Mouse (Mus musculus) kidney, postnatal 0 days (tissue): ENCODE results near the gene Shc1. TPM values are rescaled to one million over a fixed set of nuclear protein-coding genes. Genes with fewer than 3 reads are reported as not detected.
"Not testable (repeated sequence)": the region's sequence is repeated elsewhere in the genome, so short reads cannot be mapped to it uniquely, and the experiment has no call there.

Source experiments
- ATAC-seq: fragments of 200-750 bp; cut with Nextera tagmentation; replicated peaks from 2 replicates; pipeline ENCODE4 v1.8.0; 2017; ENCODE audit warnings: low read depth, moderate number of reproducible peaks, moderate TSS enrichment, moderate library complexity; ENCODE audit not compliant: low FRiP score
- DNase-seq: peaks from one replicate; pipeline ENCODE4 v3.0.0-alpha.2; 2016; ENCODE audit warnings: low spot score
- H3K27ac ChIP-seq: fragments of 300-500 bp; sonication (generic); 2 replicates; pipeline ENCODE4 v1.5.1; 2014; ENCODE audit warnings: mild to moderate bottlenecking
- H3K27me3 ChIP-seq: fragments of 300-500 bp; sonication (generic); 2 replicates; pipeline ENCODE4 v1.6.1; 2014; ENCODE audit warnings: low read length, mixed read lengths; ENCODE audit not compliant: insufficient read depth
- H3K36me3 ChIP-seq: fragments of 300-500 bp; sonication (generic); 2 replicates; pipeline ENCODE4 v1.6.1; 2014; ENCODE audit warnings: low read length, mixed read lengths; ENCODE audit not compliant: insufficient read depth
- H3K4me1 ChIP-seq: fragments of 300-500 bp; sonication (generic); replicated peaks from 2 replicates; pipeline ENCODE4 v1.6.1; 2014; ENCODE audit warnings: antibody characterized with exemption, low read length, mixed read lengths; ENCODE audit not compliant: insufficient read depth
- H3K4me2 ChIP-seq: fragments of 300-500 bp; sonication (generic); 2 replicates; pipeline ENCODE4 v1.6.1; 2014; ENCODE audit warnings: mild to moderate bottlenecking, low read length, moderate library complexity, mixed read lengths
- H3K4me3 ChIP-seq: fragments of 300-500 bp; sonication (generic); replicated peaks from 2 replicates; pipeline ENCODE4 v1.5.1; 2014; ENCODE audit warnings: low read depth, low read length
- H3K9ac ChIP-seq: fragments of 300-500 bp; sonication (generic); 2 replicates; pipeline ENCODE4 v1.6.1; 2014; ENCODE audit warnings: low read depth, low read length
- H3K9me3 ChIP-seq: fragments of 300-500 bp; sonication (generic); replicated peaks from 2 replicates; pipeline ENCODE4 v1.6.1; 2016; ENCODE audit warnings: low read length, inconsistent platforms, mixed read lengths
- CTCF ChIP-seq: IDR thresholded peaks from 2 replicates; pipeline ENCODE4 v1.5.1; 2016; ENCODE audit warnings: antibody characterized with exemption, low read depth, mild to moderate bottlenecking, moderate library complexity
- WGBS: fragments of 180-500 bp; shearing (Covaris S2); extraction: QIAGEN DNeasy Blood & Tissue Kit; methylation state at CpG from one replicate; pipeline ENCODE4 v1.1.7; 2014; 5-methylcytosine and 5-hydroxymethylcytosine counted together
- polyA plus RNA-seq: library from polyadenylated mRNA; unstranded; fragments of >200 nt; fragmentation: Nextera tagmentation; extraction: Ambion mirVana; gene quantifications from 2 replicates; pipeline ENCODE4 v1.2.1, GENCODE M21; 2015

Shc1 gene
- polyA plus RNA-seq, 1 experiment from 2014 or later: 73.2 TPM

GRCm38 (mm10) chr3:89424416-89425140, 6.3 kb downstream of the Shc1 start:
- TF ChIP-seq CTCF: no peak
- ATAC-seq (0 out of 2 replicates have a peak, but pooled peaks have one; percentile 11), DNase-seq (peak; percentile 41)
- Histone ChIP-seq H3K4me1 (peaks cover 22% of the 10 kb centered on the region), H3K27me3 (no peaks in the 10 kb centered on the region), H3K36me3 (peaks cover 19% of the 10 kb centered on the region), H3K4me2 (no peak overlapping the region), H3K9ac (no peak overlapping the region), H3K9me3 (no peaks in the 10 kb centered on the region), H3K4me3 (no peak overlapping the region), H3K27ac (no peak overlapping the region)
- WGBS: 61% methylated on average over 5 of the region's 5 CpGs

- 71% methylated on average over 5 of the region's 5 CpGs for whole genome bisulfite sequencing
- H3K4me3 ChIP-seq: no peak overlapping the region
- no peak overlapping the region for H3K4me2 ChIP-seq
- DNase-seq (no peak), ATAC-seq (no peak)
- H3K36me3 ChIP-seq: peaks cover 19% of the 10 kb centered on the region
- H3K9me3 ChIP-seq: no peaks in the 10 kb centered on the region
- H3K27me3 ChIP-seq: no peaks in the 10 kb centered on the region
- H3K4me1 ChIP-seq: peaks cover 19% of the 10 kb centered on the region
- TF ChIP-seq CTCF: no peak
- H3K27ac ChIP-seq: no peak overlapping the region
- no peak overlapping the region for H3K9ac ChIP-seq
Observed at GRCm38 (mm10) chr3:89425141-89425525, 6.9 kb downstream of the Shc1 start.

- DNase-seq (no peak), ATAC-seq (no peak)
- Histone ChIP-seq H3K27me3 (no peaks in the 10 kb centered on the region), H3K4me2 (no peak overlapping the region), H3K27ac (no peak overlapping the region), H3K9ac (no peak overlapping the region), H3K9me3 (no peaks in the 10 kb centered on the region), H3K4me1 (peaks cover 13% of the 10 kb centered on the region), H3K4me3 (no peak overlapping the region), H3K36me3 (peaks cover 19% of the 10 kb centered on the region)
- 90% methylated on average over 4 of the region's 4 CpGs for WGBS
- no peak for TF ChIP-seq CTCF
Observed at GRCm38 (mm10) chr3:89425876-89426275, 7.6 kb downstream of the Shc1 start.

GRCm38 (mm10) chr3:89429021-89429420, 10.8 kb downstream of the Shc1 start:
- not testable (repeated sequence) for ATAC-seq, H3K27me3 ChIP-seq, H3K27ac ChIP-seq, DNase-seq, H3K4me2 ChIP-seq, H3K4me3 ChIP-seq, H3K4me1 ChIP-seq, H3K9me3 ChIP-seq, H3K9ac ChIP-seq
- 81% methylated on average over 6 of the region's 7 CpGs for WGBS
- H3K36me3 ChIP-seq: peaks cover 31% of the 10 kb centered on the region

- H3K4me1 ChIP-seq: peaks cover 7% of the 10 kb centered on the region
- peaks cover 30% of the 10 kb centered on the region for H3K36me3 ChIP-seq
- TF ChIP-seq CTCF: no peak; the same call in 1 of the 2 replicates
- DNase-seq (peak; percentile 98), ATAC-seq (peak; percentile 97)
- peak within 1 kb of the TSS; percentile 85 for H3K27ac ChIP-seq
- peak within 1 kb of the TSS; percentile 79 for H3K9ac ChIP-seq
- no peaks in the 10 kb centered on the region for H3K9me3 ChIP-seq
- peak within 1 kb of the TSS; percentile 81 for H3K4me3 ChIP-seq
- peak within 1 kb of the TSS; percentile 77 for H3K4me2 ChIP-seq
- H3K27me3 ChIP-seq: no peaks in the 10 kb centered on the region
- WGBS: 1% methylated on average over 61 of the region's 68 CpGs
Observed at GRCm38 (mm10) chr3:89430171-89431159, 12.2 kb downstream of the Shc1 start, which contains the start of gene Pygo2. TSS of gene Pygo2 (plus strand) at chr3:89430214.

GRCm38 (mm10) chr3:89432606-89433005, 14.4 kb downstream of the Shc1 start:
- Histone ChIP-seq H3K36me3 (peaks cover 22% of the 10 kb centered on the region), H3K9ac (no peak overlapping the region), H3K27me3 (no peaks in the 10 kb centered on the region), H3K27ac (no peak overlapping the region), H3K4me2 (no peak overlapping the region), H3K9me3 (no peaks in the 10 kb centered on the region), H3K4me3 (no peak overlapping the region), H3K4me1 (peaks cover 13% of the 10 kb centered on the region)
- WGBS: 92% methylated on average over 8 of the region's 8 CpGs
- ATAC-seq (no peak), DNase-seq (no peak)
- TF ChIP-seq CTCF: no peak
